Mouse (Mus musculus): ENCODE data around the gene Ago3.

Ago3 gene

GRCm38 (mm10) chr4:126429347-126430079 is at the start of gene Ago3:
Gene Ago3 (minus strand): TSS chr4:126429556.
- DNase-seq (ENCODE audit: low spot score) = peak; percentile 92

- DNase-seq (ENCODE audit: low spot score) = no peak
These were observed 43.7 kb upstream of the Ago3 start for GRCm38 (mm10) chr4:126473031-126473430.

- DNase-seq (ENCODE audit: low spot score) = no peak
These were observed 40.0 kb upstream of the Ago3 start for GRCm38 (mm10) chr4:126469334-126469733.

- no peak for DNase-seq (ENCODE audit: low spot score)
These were observed 39.6 kb upstream of the Ago3 start for GRCm38 (mm10) chr4:126468925-126469324.

GRCm38 (mm10) chr4:126468285-126468901 is 39.0 kb upstream of the Ago3 start, which contains the start of gene Ago1:
Gene Ago1 (minus strand): TSS chr4:126468583.
- DNase-seq (ENCODE audit: low spot score) = peak; percentile 95

GRCm38 (mm10) chr4:126467721-126468284 is 38.4 kb upstream of the Ago3 start:
- DNase-seq (ENCODE audit: low spot score) = peak; percentile 60

- no peak for DNase-seq (ENCODE audit: low spot score)
These were observed 36.9 kb upstream of the Ago3 start for GRCm38 (mm10) chr4:126466251-126466750.

- peak; percentile 55 for DNase-seq (ENCODE audit: low spot score)
These were observed 36.5 kb upstream of the Ago3 start for GRCm38 (mm10) chr4:126465843-126466242.

- DNase-seq (ENCODE audit: low spot score) = no peak
These were observed 35.5 kb upstream of the Ago3 start for GRCm38 (mm10) chr4:126464892-126465235.

- DNase-seq (ENCODE audit: low spot score) = no peak
These were observed 35.0 kb upstream of the Ago3 start for GRCm38 (mm10) chr4:126464189-126464891.

GRCm38 (mm10) chr4:126455441-126455840 is 26.1 kb upstream of the Ago3 start:
- no peak for DNase-seq (ENCODE audit: low spot score)

- DNase-seq (ENCODE audit: low spot score) = no peak
These were observed 25.3 kb upstream of the Ago3 start for GRCm38 (mm10) chr4:126454547-126455254.

GRCm38 (mm10) chr4:126450268-126450667 is 20.9 kb upstream of the Ago3 start:
- no peak for DNase-seq (ENCODE audit: low spot score)

GRCm38 (mm10) chr4:126447126-126447525 is 17.8 kb upstream of the Ago3 start:
- DNase-seq (ENCODE audit: low spot score) = no peak

- DNase-seq (ENCODE audit: low spot score) = no peak
These were observed 15.2 kb upstream of the Ago3 start for GRCm38 (mm10) chr4:126444528-126444927.

- DNase-seq (ENCODE audit: low spot score) = no peak
These were observed 8.9 kb upstream of the Ago3 start for GRCm38 (mm10) chr4:126438261-126438660.

- peak; percentile 31 for DNase-seq (ENCODE audit: low spot score)
These were observed 6.9 kb upstream of the Ago3 start for GRCm38 (mm10) chr4:126436268-126436667.

- DNase-seq (ENCODE audit: low spot score) = no peak
These were observed 4.7 kb upstream of the Ago3 start for GRCm38 (mm10) chr4:126434094-126434493.

GRCm38 (mm10) chr4:126433175-126433574 is 3.8 kb upstream of the Ago3 start:
- DNase-seq (ENCODE audit: low spot score) = no peak

- no peak for DNase-seq (ENCODE audit: low spot score)
These were observed 2.4 kb upstream of the Ago3 start for GRCm38 (mm10) chr4:126431746-126432145.

- DNase-seq (ENCODE audit: low spot score) = no peak
These were observed 542 bp downstream of the Ago3 start for GRCm38 (mm10) chr4:126428682-126429346.
